ENCODE assay signal across 24 mouse cellular contexts in genomic region chr12:58556741-58557140, GRCm38 (mm10).
DNase-seq lines count a peak whose midpoint lies in the region; ATAC-seq and TF ChIP-seq lines count a peak whose summit lies in the region.
"Had no signal": no experiment of that assay in that cellular context is flagged by ENCODE, and none has a peak within 500 bp of the region (broad histone marks: within the 10 kb centered on the region; RNA-seq: fewer than 3 reads in every experiment).

No protein-coding gene starts in this region.

- no peaks in the 10 kb centered on the region for H3K36me3 ChIP-seq in forebrain, embryonic 14.5 days (ENCODE audit: control insufficient read depth, insufficient read depth, low read length)
- no peaks in the 10 kb centered on the region for H3K36me3 ChIP-seq in forebrain, embryonic 10.5 days (replicated peaks)
- H3K36me3 ChIP-seq in lung, embryonic 15.5 days = no peaks in the 10 kb centered on the region
- no peaks in the 10 kb centered on the region for H3K36me3 ChIP-seq in ES-E14 (ENCODE audit: control insufficient read depth, insufficient read depth, low read length, poor library complexity, severe bottlenecking)
- H3K36me3 ChIP-seq: embryonic facial prominence, embryonic 13.5 days; forebrain, embryonic 12.5 days; hindbrain, embryonic 12.5 days had no signal

- H3K4me3 ChIP-seq in forebrain, embryonic 14.5 days (ENCODE audit: low read depth, low read length) = no peak overlapping the region
- H3K4me3 ChIP-seq in forebrain, embryonic 10.5 days = no peak overlapping the region
- H3K4me3 ChIP-seq in lung, embryonic 15.5 days = no peak overlapping the region
- no peak overlapping the region for H3K4me3 ChIP-seq in ES-E14 (ENCODE audit: insufficient read depth in 1 of 2, low read depth in 1 of 2, low read length in 2 of 2, poor library complexity in 1 of 2, severe bottlenecking in 1 of 2)
- H3K4me3 ChIP-seq: embryonic facial prominence, embryonic 13.5 days; erythroblast, embryonic 14.5 days; forebrain, embryonic 12.5 days; hindbrain, embryonic 12.5 days had no signal

- peaks cover 2% of the 10 kb centered on the region; the same call in 1 of the 2 replicates for H3K4me1 ChIP-seq in forebrain, embryonic 14.5 days (ENCODE audit: control insufficient read depth, insufficient read depth, low read length)
- peaks cover under 1% of the 10 kb centered on the region for H3K4me1 ChIP-seq in forebrain, embryonic 10.5 days
- H3K4me1 ChIP-seq in lung, embryonic 15.5 days = peaks cover 10% of the 10 kb centered on the region
- no peaks in the 10 kb centered on the region for H3K4me1 ChIP-seq in ES-E14 (ENCODE audit: control insufficient read depth in 2 of 2, insufficient read depth in 2 of 2, low read length in 2 of 2, poor library complexity in 1 of 2)
- H3K4me1 ChIP-seq: forebrain, embryonic 12.5 days; hindbrain, embryonic 12.5 days had no signal

- H3K9me3 ChIP-seq in forebrain, embryonic 14.5 days (replicated peaks; ENCODE audit: control insufficient read depth, low read length) = no peaks in the 10 kb centered on the region
- no peaks in the 10 kb centered on the region for H3K9me3 ChIP-seq in forebrain, embryonic 10.5 days
- no peaks in the 10 kb centered on the region for H3K9me3 ChIP-seq in lung, embryonic 15.5 days
- H3K9me3 ChIP-seq in ES-E14 (ENCODE audit: control insufficient read depth, insufficient read depth, low read depth, low read length) = no peaks in the 10 kb centered on the region
- H3K9me3 ChIP-seq: embryonic facial prominence, embryonic 13.5 days; forebrain, embryonic 12.5 days; hindbrain, embryonic 12.5 days had no signal

- ATAC-seq in forebrain, embryonic 14.5 days = no peak
- peak; percentile 20; the same call in 1 of the 2 replicates for ATAC-seq in lung, embryonic 15.5 days (ENCODE audit: borderline replicate concordance, extremely low read depth, low FRiP score, low TSS enrichment)
- ATAC-seq: forebrain, postnatal 0 days; hindbrain, embryonic 16.5 days; inflammation-experienced regulatory T-cells, adult 6 months had no signal

- no peak overlapping the region for H3K9ac ChIP-seq in forebrain, embryonic 14.5 days (ENCODE audit: low read length)
- no peak overlapping the region for H3K9ac ChIP-seq in lung, embryonic 15.5 days
- no peak overlapping the region for H3K9ac ChIP-seq in ES-E14 (ENCODE audit: insufficient read depth, low read depth, low read length, poor library complexity, severe bottlenecking)
- H3K9ac ChIP-seq: embryonic facial prominence, embryonic 13.5 days; forebrain, embryonic 12.5 days; forebrain, postnatal 0 days; hindbrain, embryonic 12.5 days had no signal

- H3K4me2 ChIP-seq in forebrain, embryonic 14.5 days (ENCODE audit: low read length) = no peak overlapping the region
- H3K4me2 ChIP-seq in lung, embryonic 15.5 days = no peak overlapping the region
- H3K4me2 ChIP-seq: embryonic facial prominence, embryonic 13.5 days; forebrain, embryonic 12.5 days; hindbrain, embryonic 12.5 days had no signal

- DNase-seq in forebrain, embryonic 14.5 days (ENCODE audit: low spot score) = peak; percentile 41
- no peak for DNase-seq in forebrain, embryonic 10.5 days (ENCODE audit: extremely low spot score, low spot score)
- no peak for DNase-seq in lung, postnatal 10 days
- DNase-seq in ES-E14 (ENCODE audit: low read depth, low spot score) = no peak
- DNase-seq in large intestine, adult 2 months (ENCODE audit: low read depth, low spot score) = peak; percentile 27
- no peak for DNase-seq in adrenal gland, postnatal 14 days
- DNase-seq: adrenal gland, adult 2 months; adrenal gland, postnatal 36 days; cerebellum, adult 11 months; cerebellum, adult 8-10 months; cerebellum, postnatal 25 days; forebrain, postnatal 0 days; gastrocnemius, postnatal 36 days; heart, adult 11 months; heart, postnatal 10 days; heart, postnatal 4 days had no signal

- 68% methylated on average over 4 of the region's 4 CpGs for WGBS in forebrain, embryonic 14.5 days
- 92% methylated on average over 4 of the region's 4 CpGs for WGBS in forebrain, embryonic 10.5 days
- 44% methylated on average over 4 of the region's 4 CpGs for WGBS in lung, embryonic 15.5 days
- WGBS in large intestine, adult 2 months = 21% methylated on average over 4 of the region's 4 CpGs

- H3K27me3 ChIP-seq in forebrain, embryonic 14.5 days (replicated peaks; ENCODE audit: control insufficient read depth, insufficient read depth, low read length) = no peaks in the 10 kb centered on the region
- no peaks in the 10 kb centered on the region for H3K27me3 ChIP-seq in forebrain, embryonic 10.5 days (ENCODE audit: poor library complexity, severe bottlenecking)
- H3K27me3 ChIP-seq in lung, embryonic 15.5 days = no peaks in the 10 kb centered on the region
- H3K27me3 ChIP-seq: CH12.LX; embryonic facial prominence, embryonic 13.5 days; forebrain, embryonic 12.5 days; hindbrain, embryonic 12.5 days had no signal

- H3K27ac ChIP-seq in forebrain, embryonic 14.5 days (ENCODE audit: low read depth, low read length) = no peak overlapping the region
- no peak overlapping the region for H3K27ac ChIP-seq in forebrain, embryonic 10.5 days
- no peak overlapping the region for H3K27ac ChIP-seq in lung, embryonic 15.5 days
- H3K27ac ChIP-seq in ES-E14 (ENCODE audit: insufficient read depth, low read depth, low read length, poor library complexity, severe bottlenecking) = no peak overlapping the region
- H3K27ac ChIP-seq: embryonic facial prominence, embryonic 13.5 days; forebrain, embryonic 12.5 days; hindbrain, embryonic 12.5 days had no signal

- in situ Hi-C loops in ES-E14 (cut with MboI; ENCODE audit: low sequenced_read_pairs in 2 of 2, unreplicated experiment in 2 of 2) = no loop called here

TF ChIP-seq in ES-E14, 5 proteins besides CTCF, POLR2A, EP300 and RAD21:
- 0 out of 2 replicates have a peak, but pooled peaks have one; percentile 14 for TF ChIP-seq MAFK (IDR thresholded peaks at IDR 0.05; ENCODE audit: insufficient read depth, low read depth, low read length)
- no peak for TF ChIP-seq ZC3H11A (IDR thresholded peaks at IDR 0.05; ENCODE audit: borderline replicate concordance, low read depth, low read length)
- TF ChIP-seq ZNF384 (IDR thresholded peaks at IDR 0.05; ENCODE audit: low read depth, low read length) = no peak
- no peak for TF ChIP-seq HCFC1 (IDR thresholded peaks at IDR 0.05; ENCODE audit: borderline replicate concordance, insufficient read depth, low read length)
- no peak for TF ChIP-seq CHD2 (IDR thresholded peaks at IDR 0.05; ENCODE audit: low read depth, low read length)

Comparison
In these comparisons a context has a peak if more than half of its experiments do, and no peak if none do; other contexts are left out.
1. DNase-seq: peak in forebrain, embryonic 14.5 days (single experiment) and large intestine, adult 2 months (single experiment); none in forebrain, embryonic 10.5 days (single experiment), lung, postnatal 10 days (single experiment), ES-E14 (single experiment) and adrenal gland, postnatal 14 days (single experiment).